Mouse (Mus musculus): ENCODE results near the gene Fryl.

DNA sequence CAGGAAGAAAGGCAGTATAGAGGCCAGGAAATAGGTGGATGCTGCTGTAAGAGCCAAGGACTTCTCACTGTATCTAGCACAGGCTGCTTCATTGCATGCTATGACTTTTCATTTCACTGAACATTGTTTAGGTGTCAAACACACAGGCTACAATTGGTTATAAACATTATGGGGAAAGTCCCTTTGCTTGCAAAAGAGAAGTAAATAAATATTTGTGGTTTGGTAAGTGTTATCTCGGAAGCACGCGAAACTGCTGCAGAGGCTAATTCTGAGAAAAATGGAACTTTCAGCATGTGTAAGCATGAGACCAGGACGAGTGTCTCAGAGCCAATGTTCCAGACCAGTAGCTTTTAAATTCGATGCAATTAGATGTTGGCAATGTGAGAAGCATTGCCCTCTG, 30.2 kb upstream of the Fryl start:
- no peak for TF ChIP-seq POLR2A (IDR thresholded peaks at IDR 0.05; ENCODE audit: borderline replicate concordance, control insufficient read depth, low read depth, low read length)
- no peak for TF ChIP-seq CTCF (IDR thresholded peaks at IDR 0.05; ENCODE audit: control insufficient read depth, insufficient read depth, low read length)

All from bone marrow, adult 2 months (tissue).